Mouse (Mus musculus) small intestine, adult 2 months (tissue): ENCODE data around the gene Krtap5-4.
"Not testable (repeated sequence)": the region's sequence is repeated elsewhere in the genome, so short reads cannot be mapped to it uniquely, and the experiment has no call there.

Experiments
- CTCF ChIP-seq: fragments of 200-500 bp; IDR thresholded peaks from 2 replicates; pipeline ENCODE4 v1.5.1; 2012; ENCODE audit warnings: low read depth, mild to moderate bottlenecking, control low read depth, inconsistent platforms, low read length, moderate library complexity, mixed read lengths; ENCODE audit not compliant: insufficient replicate concordance, insufficient read length; ENCODE audit errors: extremely low read depth
- POLR2A ChIP-seq: fragments of 200-500 bp; IDR thresholded peaks from 2 replicates; pipeline ENCODE4 v1.6.1; 2012; ENCODE audit warnings: low read depth, mild to moderate bottlenecking, control low read depth, inconsistent platforms, low read length, moderate library complexity

DNA sequence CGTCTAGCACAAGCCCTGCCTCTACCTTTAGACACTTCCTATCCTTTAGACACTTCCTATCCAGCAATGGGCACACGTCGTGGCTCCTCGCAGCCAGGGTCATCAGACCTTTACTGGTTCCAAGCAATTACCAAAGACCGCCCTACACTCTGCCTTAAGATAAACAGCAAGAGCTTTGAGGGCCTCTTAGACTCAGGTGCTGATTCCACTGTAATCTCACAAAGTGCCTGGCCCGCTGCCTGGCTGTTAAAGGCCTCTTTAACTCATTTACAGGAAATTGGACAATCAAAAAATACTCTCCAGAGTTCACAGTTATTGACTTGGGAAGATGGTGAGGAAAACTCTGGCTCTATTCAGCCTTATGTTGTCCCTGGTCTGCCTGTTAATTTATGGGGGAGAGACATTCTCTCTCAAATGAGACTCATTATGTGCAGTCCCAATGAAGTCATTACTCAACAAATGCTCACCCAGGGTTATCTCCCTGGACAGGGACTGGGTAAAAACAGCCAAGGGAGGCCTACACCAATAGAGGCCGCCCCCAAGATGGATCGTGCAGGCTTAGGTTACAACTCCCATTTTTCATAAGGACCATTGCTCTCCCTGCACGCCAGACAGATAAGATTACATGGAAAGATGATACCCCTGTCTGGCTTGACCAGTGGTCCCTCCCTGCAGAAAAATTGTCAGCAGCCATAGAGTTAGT, 17.3 kb upstream of the Krtap5-4 start:
- not testable (repeated sequence) for TF ChIP-seq CTCF, POLR2A
